Mouse (Mus musculus): ENCODE data around the gene Gstcd.

- TF ChIP-seq ELF1 (IDR thresholded peaks at IDR 0.05; ENCODE audit: low read depth, low read length) (no peak), MAZ (IDR thresholded peaks at IDR 0.05; ENCODE audit: low read depth, low read length) (no peak), BHLHE40 (IDR thresholded peaks at IDR 0.05; ENCODE audit: low read depth, low read length) (no peak), POLR2A (IDR thresholded peaks at IDR 0.05; ENCODE audit: low read depth, low read length) (no peak), CHD2 (IDR thresholded peaks at IDR 0.05; ENCODE audit: low read length) (no peak), USF1 (IDR thresholded peaks at IDR 0.05; ENCODE audit: low read depth, low read length) (no peak), ZNF384 (IDR thresholded peaks at IDR 0.05; ENCODE audit: low read depth, low read length) (no peak), MYC (IDR thresholded peaks at IDR 0.05; ENCODE audit: low read depth, low read length) (no peak), EP300 (IDR thresholded peaks at IDR 0.05; ENCODE audit: low read length) (no peak), MAX (IDR thresholded peaks at IDR 0.05; ENCODE audit: low read length) (no peak), ZMIZ1 (IDR thresholded peaks at IDR 0.05; ENCODE audit: low read depth, low read length) (no peak), USF2 (conservative IDR thresholded peaks at IDR 0.05; ENCODE audit: low read depth, low read length) (no peak), HCFC1 (IDR thresholded peaks at IDR 0.05; ENCODE audit: low read depth, low read length) (no peak), IRF4 (IDR thresholded peaks at IDR 0.05; ENCODE audit: low read depth, low read length) (no peak)
Observed at GRCm38 (mm10) chr3:132986188-132986587, 105.6 kb downstream of the Gstcd start.
